Mouse (Mus musculus): Measurements from ENCODE around the gene Rab7b.

DNA sequence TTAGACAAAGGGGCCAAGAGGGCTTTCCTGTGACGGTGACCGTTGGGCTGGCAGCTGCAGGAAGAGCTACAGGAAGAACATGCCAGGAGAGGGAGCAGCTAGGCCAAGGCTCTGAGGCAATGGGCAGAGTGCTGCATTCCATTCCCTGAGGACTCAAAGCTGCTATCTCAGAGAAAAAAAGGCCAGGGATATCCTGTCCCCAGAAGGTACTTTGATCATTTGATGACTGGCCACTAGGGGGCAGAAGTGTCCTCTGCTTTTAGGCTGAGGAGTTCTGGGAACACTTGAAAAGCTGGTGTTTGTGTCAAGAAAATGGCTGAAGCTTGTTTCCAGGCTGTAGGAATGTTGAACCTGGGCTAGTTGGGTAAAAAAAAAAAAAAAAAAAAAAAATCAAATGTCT lies 23.9 kb downstream of the Rab7b start:
- TF ChIP-seq CTCF (IDR thresholded peaks at IDR 0.05; ENCODE audit: insufficient read depth, low read length), result peak; percentile 46
- TF ChIP-seq POLR2A (IDR thresholded peaks at IDR 0.05; ENCODE audit: borderline replicate concordance, extremely low read depth, low read depth, low read length), result no peak
